Mouse (Mus musculus): ENCODE data around the gene Olfr91.
A peak's percentile ranks its signal among the peaks of the same experiment; 100 is the strongest.

Olfr91 gene

DNA sequence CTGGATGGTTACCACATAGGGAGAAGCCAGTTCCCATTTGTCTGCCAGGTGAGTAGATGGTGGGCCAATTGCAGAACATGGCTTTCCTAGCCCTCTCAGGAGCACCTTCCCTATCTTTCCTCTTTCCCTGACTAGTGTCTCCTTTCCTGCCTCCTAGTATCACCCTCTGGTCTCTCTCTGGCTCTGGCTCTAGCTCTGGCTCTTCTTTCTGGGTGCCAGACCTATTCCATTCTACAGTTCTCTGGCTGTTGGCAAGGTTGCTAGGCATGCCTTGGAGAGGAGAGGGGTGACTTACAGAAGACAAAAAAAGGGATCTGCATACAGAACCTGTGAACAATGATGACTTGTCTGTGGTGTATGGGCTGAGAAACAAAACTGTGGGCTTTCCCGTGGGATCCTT, 30.2 kb downstream of the Olfr91 start:
- no peaks in the 10 kb centered on the region for H3K27me3 ChIP-seq (ENCODE audit: insufficient read depth, low read length)
- no peaks in the 10 kb centered on the region for H3K9me3 ChIP-seq (ENCODE audit: low read length)
- no peak for TF ChIP-seq NANOG (IDR thresholded peaks at IDR 0.05; ENCODE audit: borderline replicate concordance, low read length)
- no peak for TF ChIP-seq POU5F1 (IDR thresholded peaks at IDR 0.05; ENCODE audit: borderline replicate concordance, low read length)
- TF ChIP-seq CTCF (conservative IDR thresholded peaks at IDR 0.05; ENCODE audit: low read length): no peak
- no peak overlapping the region for H3K4me3 ChIP-seq (replicated peaks; ENCODE audit: low read length)
- H3K4me1 ChIP-seq (replicated peaks; ENCODE audit: low read depth, low read length): peaks cover 86% of the 10 kb centered on the region
- peaks cover 99% of the 10 kb centered on the region for H3K36me3 ChIP-seq (ENCODE audit: insufficient read depth, low read length)

DNA sequence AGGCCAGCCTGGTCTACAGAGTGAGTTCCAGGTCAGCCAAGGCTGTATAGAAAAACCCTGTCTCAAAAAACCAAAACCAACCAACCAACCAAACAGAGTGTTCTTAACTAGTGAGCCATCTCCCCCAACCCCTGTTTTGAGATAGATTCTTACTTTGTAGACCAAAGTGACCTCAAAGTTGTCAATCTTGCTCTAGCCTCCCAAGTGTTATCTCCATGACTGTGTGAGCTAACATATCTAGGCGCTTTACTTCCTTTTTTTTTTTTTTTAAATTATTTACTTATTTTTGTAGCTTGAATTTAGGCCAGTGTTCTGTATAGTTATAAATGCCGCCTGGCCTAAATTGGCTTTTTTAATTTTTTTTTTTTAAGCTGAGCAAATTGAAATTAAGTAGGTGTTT, 32.1 kb downstream of the Olfr91 start:
- Histone ChIP-seq H3K4me3 (replicated peaks; ENCODE audit: low read length) (no peak overlapping the region), H3K36me3 (ENCODE audit: insufficient read depth, low read length) (peaks cover 99% of the 10 kb centered on the region), H3K4me1 (replicated peaks; ENCODE audit: low read depth, low read length) (peaks cover 86% of the 10 kb centered on the region), H3K9me3 (ENCODE audit: low read length) (no peaks in the 10 kb centered on the region), H3K27me3 (ENCODE audit: insufficient read depth, low read length) (no peaks in the 10 kb centered on the region)
- no peak for TF ChIP-seq POU5F1 (IDR thresholded peaks at IDR 0.05; ENCODE audit: borderline replicate concordance, low read length)
- TF ChIP-seq NANOG (IDR thresholded peaks at IDR 0.05; ENCODE audit: borderline replicate concordance, low read length): no peak
- TF ChIP-seq CTCF (conservative IDR thresholded peaks at IDR 0.05; ENCODE audit: low read length): no peak

DNA sequence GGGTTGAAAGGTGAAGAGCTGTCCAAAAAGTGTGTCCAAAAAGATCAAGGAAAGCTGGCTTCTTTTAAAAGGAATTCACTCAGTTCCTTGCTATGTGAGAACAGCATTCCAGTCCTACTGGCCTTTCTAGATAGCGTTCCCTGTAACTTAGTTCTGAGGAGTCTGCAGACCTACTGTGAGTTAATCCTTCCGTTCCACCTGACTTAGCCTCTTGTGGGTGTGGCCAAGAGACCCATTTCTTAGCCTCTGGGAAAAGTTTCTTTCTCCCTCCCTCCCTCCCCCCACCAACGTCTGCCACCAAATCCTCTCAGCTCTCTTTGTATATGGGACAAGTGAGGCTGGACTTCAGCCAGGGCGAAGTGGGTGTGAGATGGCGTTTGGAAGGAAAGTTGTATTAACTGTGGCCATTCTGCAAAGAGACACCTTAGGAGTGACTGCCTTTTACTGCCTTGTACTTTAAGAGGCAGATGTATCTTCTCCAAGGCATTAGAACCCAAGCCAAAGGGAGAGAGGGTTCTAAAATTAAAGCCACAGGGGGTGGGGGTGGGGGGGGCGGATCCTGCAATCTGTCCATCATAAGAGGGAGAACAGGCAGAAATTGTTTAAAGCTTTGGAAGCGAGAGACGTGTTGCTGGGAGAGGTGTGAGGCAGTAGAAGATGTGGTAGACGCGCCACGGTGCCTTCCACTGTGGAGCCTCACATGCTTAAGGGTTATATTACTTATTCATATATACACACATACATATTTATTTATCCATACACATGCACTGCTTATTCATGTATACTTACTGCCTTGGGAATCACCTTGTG, 34.2 kb downstream of the Olfr91 start:
- no peak for TF ChIP-seq CTCF (conservative IDR thresholded peaks at IDR 0.05; ENCODE audit: low read length)
- no peak for TF ChIP-seq POU5F1 (IDR thresholded peaks at IDR 0.05; ENCODE audit: borderline replicate concordance, low read length)
- TF ChIP-seq NANOG (IDR thresholded peaks at IDR 0.05; ENCODE audit: borderline replicate concordance, low read length): no peak
- Histone ChIP-seq H3K4me3 (replicated peaks; ENCODE audit: low read length) (no peak overlapping the region), H3K36me3 (ENCODE audit: insufficient read depth, low read length) (peaks cover 99% of the 10 kb centered on the region), H3K4me1 (replicated peaks; ENCODE audit: low read depth, low read length) (peaks cover 69% of the 10 kb centered on the region), H3K27me3 (ENCODE audit: insufficient read depth, low read length) (no peaks in the 10 kb centered on the region), H3K9me3 (ENCODE audit: low read length) (no peaks in the 10 kb centered on the region)

DNA sequence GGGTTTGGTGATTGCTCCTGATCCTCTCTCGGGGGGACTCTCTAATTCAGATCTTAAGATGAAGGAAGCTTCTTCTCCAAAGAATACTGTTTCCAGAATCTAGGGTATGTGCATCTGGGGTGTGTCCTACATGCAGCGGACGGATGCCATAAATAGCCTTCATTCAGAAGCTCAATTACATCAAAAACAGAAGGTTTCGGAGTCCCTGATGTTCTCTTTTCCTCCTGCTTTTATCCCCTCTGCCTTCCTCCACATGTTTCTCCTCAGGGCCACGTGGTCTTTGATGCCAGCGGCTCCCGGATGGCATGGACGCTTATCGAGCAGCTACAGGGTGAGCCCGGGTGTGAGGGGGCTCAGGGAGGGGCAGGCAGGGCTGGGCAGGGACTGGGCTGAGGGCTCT, 35.0 kb downstream of the Olfr91 start:
- H3K36me3 ChIP-seq (ENCODE audit: insufficient read depth, low read length): peaks cover 100% of the 10 kb centered on the region
- no peak for TF ChIP-seq POU5F1 (IDR thresholded peaks at IDR 0.05; ENCODE audit: borderline replicate concordance, low read length)
- no peak overlapping the region for H3K4me3 ChIP-seq (replicated peaks; ENCODE audit: low read length)
- H3K9me3 ChIP-seq (ENCODE audit: low read length): no peaks in the 10 kb centered on the region
- peaks cover 62% of the 10 kb centered on the region for H3K4me1 ChIP-seq (replicated peaks; ENCODE audit: low read depth, low read length)
- no peaks in the 10 kb centered on the region for H3K27me3 ChIP-seq (ENCODE audit: insufficient read depth, low read length)

DNA sequence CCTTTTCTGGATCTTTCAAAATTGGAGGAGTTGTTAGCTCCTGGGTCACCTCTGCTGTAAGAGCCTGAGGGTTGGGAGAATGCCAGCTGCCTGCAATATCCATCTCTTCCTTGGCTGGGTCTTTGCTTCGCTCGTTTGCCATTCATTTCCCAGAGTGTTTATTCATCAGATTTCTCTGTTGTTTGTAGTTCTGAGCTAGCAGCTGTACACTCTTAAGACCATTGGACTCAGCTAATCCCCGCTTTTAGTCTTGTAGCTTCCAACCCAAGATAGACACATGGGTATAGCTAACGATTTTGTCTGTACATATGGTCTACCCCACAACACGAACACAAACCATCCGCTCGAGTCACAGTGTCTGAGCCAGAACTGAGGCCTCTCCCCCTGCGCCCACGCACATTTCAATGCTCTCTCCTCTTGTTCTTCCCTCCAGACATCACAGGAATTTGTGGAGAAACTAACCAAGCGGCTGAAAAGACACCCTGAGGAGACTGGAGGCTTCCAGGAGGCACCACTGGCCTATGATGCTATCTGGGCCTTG, 35.9 kb downstream of the Olfr91 start:
- Histone ChIP-seq H3K9me3 (ENCODE audit: low read length) (no peaks in the 10 kb centered on the region), H3K4me3 (replicated peaks; ENCODE audit: low read length) (no peak overlapping the region), H3K27me3 (ENCODE audit: insufficient read depth, low read length) (no peaks in the 10 kb centered on the region), H3K36me3 (ENCODE audit: insufficient read depth, low read length) (peaks cover 100% of the 10 kb centered on the region), H3K4me1 (replicated peaks; ENCODE audit: low read depth, low read length) (peaks cover 53% of the 10 kb centered on the region)
- TF ChIP-seq NANOG (IDR thresholded peaks at IDR 0.05; ENCODE audit: borderline replicate concordance, low read length) (no peak), POU5F1 (IDR thresholded peaks at IDR 0.05; ENCODE audit: borderline replicate concordance, low read length) (no peak), CTCF (conservative IDR thresholded peaks at IDR 0.05; ENCODE audit: low read length) (no peak)

DNA sequence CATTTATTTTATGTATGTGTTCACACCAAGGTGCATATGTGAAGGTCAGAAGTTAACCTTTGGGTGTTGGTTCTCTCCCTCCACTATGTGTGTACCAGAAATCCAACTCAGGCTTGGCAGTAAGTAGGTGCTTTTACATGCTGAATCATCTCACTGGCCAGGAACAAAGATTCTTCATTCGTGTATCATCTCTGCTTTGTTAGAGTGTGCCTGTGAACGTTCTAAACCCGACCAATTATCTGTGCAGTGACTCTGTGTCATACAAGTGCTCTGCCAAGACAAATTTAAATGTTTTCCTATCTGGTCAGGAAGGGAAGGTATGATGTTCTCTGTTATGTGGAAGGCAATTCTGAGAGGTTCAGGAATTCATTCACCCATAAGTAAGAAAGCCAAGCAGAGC, 36.6 kb downstream of the Olfr91 start:
- TF ChIP-seq CTCF (conservative IDR thresholded peaks at IDR 0.05; ENCODE audit: low read length): no peak
- TF ChIP-seq POU5F1 (IDR thresholded peaks at IDR 0.05; ENCODE audit: borderline replicate concordance, low read length): no peak
- TF ChIP-seq NANOG (IDR thresholded peaks at IDR 0.05; ENCODE audit: borderline replicate concordance, low read length): no peak

DNA sequence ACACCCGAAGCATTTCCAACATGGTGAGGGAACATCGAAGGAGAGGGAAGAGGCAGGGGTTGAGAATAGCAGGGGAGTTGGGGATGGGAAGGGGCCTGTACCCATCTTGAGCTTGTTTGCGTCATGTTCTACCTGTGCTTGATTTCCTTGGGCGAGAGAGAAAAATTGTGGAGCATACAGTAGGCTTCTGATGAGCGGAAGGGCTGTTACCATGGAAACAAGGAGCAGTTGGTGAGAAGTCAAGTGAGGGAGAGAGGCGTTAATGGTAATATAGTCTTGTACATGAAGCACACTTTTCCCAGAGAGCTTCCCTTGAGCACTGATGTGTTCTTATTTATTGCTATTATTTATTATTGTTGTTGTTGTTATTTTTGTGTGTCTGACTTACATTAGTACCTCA, 41.1 kb downstream of the Olfr91 start:
- Histone ChIP-seq H3K4me3 (replicated peaks; ENCODE audit: low read length) (no peak overlapping the region), H3K36me3 (ENCODE audit: insufficient read depth, low read length) (peaks cover 100% of the 10 kb centered on the region), H3K9me3 (ENCODE audit: low read length) (no peaks in the 10 kb centered on the region), H3K4me1 (replicated peaks; ENCODE audit: low read depth, low read length) (peaks cover 60% of the 10 kb centered on the region), H3K27me3 (ENCODE audit: insufficient read depth, low read length) (no peaks in the 10 kb centered on the region)
- TF ChIP-seq CTCF (conservative IDR thresholded peaks at IDR 0.05; ENCODE audit: low read length) (no peak), NANOG (IDR thresholded peaks at IDR 0.05; ENCODE audit: borderline replicate concordance, low read length) (no peak), POU5F1 (IDR thresholded peaks at IDR 0.05; ENCODE audit: borderline replicate concordance, low read length) (no peak)

More for the DNA sequence above, 36.6 kb downstream of the Olfr91 start:
- Histone ChIP-seq H3K27me3 (ENCODE audit: insufficient read depth, low read length) (no peaks in the 10 kb centered on the region), H3K9me3 (ENCODE audit: low read length) (no peaks in the 10 kb centered on the region), H3K36me3 (ENCODE audit: insufficient read depth, low read length) (peaks cover 100% of the 10 kb centered on the region), H3K4me3 (replicated peaks; ENCODE audit: low read length) (no peak overlapping the region), H3K4me1 (replicated peaks; ENCODE audit: low read depth, low read length) (peaks cover 53% of the 10 kb centered on the region)

DNA sequence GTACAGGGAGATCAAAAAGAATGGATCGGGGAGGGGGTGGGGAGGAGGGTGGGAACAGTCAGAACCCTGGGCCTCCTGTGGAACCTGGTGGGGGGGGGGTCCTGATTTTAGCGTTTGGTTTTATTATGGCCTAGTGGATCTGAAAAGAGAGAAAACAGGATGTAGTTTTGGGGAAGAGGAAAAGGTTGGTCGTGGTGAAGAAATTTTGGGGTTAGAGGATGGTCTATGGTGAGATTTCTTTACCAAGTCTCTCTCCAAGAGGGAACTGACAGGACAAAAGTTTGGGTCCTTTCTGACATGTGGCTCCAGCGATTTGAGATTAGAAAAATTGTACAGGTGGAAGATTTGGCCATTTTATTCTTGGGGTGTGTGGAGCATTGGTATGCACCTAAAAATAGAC, 46.3 kb downstream of the Olfr91 start:
- no peak for TF ChIP-seq CTCF (conservative IDR thresholded peaks at IDR 0.05; ENCODE audit: low read length)
- no peak for TF ChIP-seq NANOG (IDR thresholded peaks at IDR 0.05; ENCODE audit: borderline replicate concordance, low read length)
- no peak for TF ChIP-seq POU5F1 (IDR thresholded peaks at IDR 0.05; ENCODE audit: borderline replicate concordance, low read length)
- H3K4me3 ChIP-seq (replicated peaks; ENCODE audit: low read length): 0 out of 2 replicates have a peak overlapping the region, but pooled peaks have one; percentile 80
- no peaks in the 10 kb centered on the region for H3K9me3 ChIP-seq (ENCODE audit: low read length)
- H3K4me1 ChIP-seq (replicated peaks; ENCODE audit: low read depth, low read length): peaks cover 92% of the 10 kb centered on the region
- peaks cover 83% of the 10 kb centered on the region for H3K36me3 ChIP-seq (ENCODE audit: insufficient read depth, low read length)
- 0 out of 2 replicates have a peak, but pooled peaks cover 2% of the 10 kb centered on the region for H3K27me3 ChIP-seq (ENCODE audit: insufficient read depth, low read length)

Measured in E14TG2a.4 (cell line).